Mouse (Mus musculus) erythroblast, embryonic 14.5 days (primary cell): ENCODE measurements around the gene Polrmt.

Experiments used
- GATA1 ChIP-seq: IDR thresholded peaks from 2 replicates; pipeline ENCODE4 v1.6.1; 2012; ENCODE audit warnings: low read length, inconsistent platforms, mixed read lengths
- TAL1 ChIP-seq: IDR thresholded peaks from 3 replicates; pipeline ENCODE4 v1.6.1; 2012; ENCODE audit warnings: low read length, inconsistent platforms, mixed read lengths

- TF ChIP-seq TAL1 (no peak), GATA1 (no peak)
These were observed 25.9 kb upstream of the Polrmt start for GRCm38 (mm10) chr10:79772320-79772719.
